Mouse (Mus musculus) embryonic facial prominence, embryonic 11.5 days (tissue): ENCODE results near the gene Zfp507. TPM values are rescaled to one million over a fixed set of nuclear protein-coding genes. Genes with fewer than 3 reads are reported as not detected.

Source experiments
- ATAC-seq: fragments of 200-750 bp; cut with Nextera tagmentation; replicated peaks from 2 replicates; pipeline ENCODE4 v1.8.0; 2017; ENCODE audit warnings: low read depth; ENCODE audit not compliant: insufficient number of reproducible peaks, low FRiP score, low TSS enrichment
- DNase-seq: peaks from one replicate; pipeline ENCODE4 v3.0.0-alpha.2; 2015; ENCODE audit warnings: low spot score
- H3K27ac ChIP-seq: fragments of 300-500 bp; sonication (generic); replicated peaks from 2 replicates; pipeline ENCODE4 v1.5.1; 2014; ENCODE audit warnings: mild to moderate bottlenecking, low read depth, low read length, control low read depth
- H3K27me3 ChIP-seq: fragments of 300-500 bp; sonication (generic); 2 replicates; pipeline ENCODE4 v1.6.1; 2014; ENCODE audit warnings: mild to moderate bottlenecking, low read length, moderate library complexity, mixed read lengths; ENCODE audit not compliant: control insufficient read depth, insufficient read depth
- H3K36me3 ChIP-seq: fragments of 300-500 bp; sonication (generic); replicated peaks from 2 replicates; pipeline ENCODE4 v1.6.1; 2014; ENCODE audit warnings: low read depth, mild to moderate bottlenecking, low read length, moderate library complexity, mixed read lengths; ENCODE audit not compliant: control insufficient read depth, insufficient read depth
- H3K4me1 ChIP-seq: fragments of 300-500 bp; sonication (generic); 2 replicates; pipeline ENCODE4 v1.6.1; 2014; ENCODE audit warnings: low read length, mixed read lengths; ENCODE audit not compliant: control insufficient read depth, insufficient read depth
- H3K4me2 ChIP-seq: fragments of 300-500 bp; sonication (generic); 2 replicates; pipeline ENCODE4 v1.6.1; 2014; ENCODE audit warnings: low read depth, mild to moderate bottlenecking, control low read depth, low read length, moderate library complexity
- H3K4me3 ChIP-seq: fragments of 300-500 bp; sonication (generic); 2 replicates; pipeline ENCODE4 v1.5.1; 2014; ENCODE audit warnings: low read depth, low read length, control low read depth
- H3K9ac ChIP-seq: fragments of 300-500 bp; sonication (generic); replicated peaks from 2 replicates; pipeline ENCODE4 v1.6.1; 2014; ENCODE audit warnings: mild to moderate bottlenecking, control low read depth, low read length
- H3K9me3 ChIP-seq: fragments of 300-500 bp; sonication (generic); replicated peaks from 2 replicates; pipeline ENCODE4 v1.6.1; 2016; ENCODE audit warnings: mild to moderate bottlenecking, low read length, inconsistent platforms, mixed read lengths; ENCODE audit not compliant: control insufficient read depth
- WGBS: fragments of 180-500 bp; shearing (Covaris S2); extraction: QIAGEN DNeasy Blood & Tissue Kit; methylation state at CpG from one replicate; pipeline ENCODE4 v1.1.7; 2014; 5-methylcytosine and 5-hydroxymethylcytosine counted together
- polyA plus RNA-seq: library from polyadenylated mRNA; unstranded; fragments of >200 nt; fragmentation: Nextera tagmentation; extraction: Ambion mirVana; gene quantifications from 2 replicates; pipeline ENCODE4 v1.2.1, GENCODE M21; 2014

Gene Zfp507
- polyA plus RNA-seq, 1 experiment from 2014 or later, result 15.4 TPM

DNA sequence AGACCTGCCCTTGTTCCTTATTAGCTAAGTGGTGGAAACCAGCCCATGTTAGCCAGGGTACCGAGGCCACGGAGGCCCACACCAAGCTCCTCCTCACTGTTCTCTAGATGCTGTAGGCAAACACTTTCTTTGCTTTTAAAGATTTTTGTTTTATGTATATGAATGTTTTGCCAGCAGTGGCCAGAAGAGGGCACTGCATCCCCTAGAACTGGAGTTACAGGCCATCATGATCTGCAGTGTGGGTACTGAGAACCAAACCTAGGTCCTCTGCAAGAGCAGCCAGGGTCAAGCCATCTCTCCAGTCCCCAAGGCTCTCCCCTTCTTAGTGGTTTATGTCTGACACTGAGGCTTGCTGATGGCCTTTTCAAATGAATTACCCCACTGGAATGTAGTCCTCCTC lies 79.8 kb downstream of the Zfp507 start:
- no peak overlapping the region for H3K4me3 ChIP-seq
- no peaks in the 10 kb centered on the region for H3K4me1 ChIP-seq
- ATAC-seq (no peak), DNase-seq (no peak)
- no peak overlapping the region for H3K9ac ChIP-seq
- H3K9me3 ChIP-seq, result no peaks in the 10 kb centered on the region
- H3K27me3 ChIP-seq, result no peaks in the 10 kb centered on the region
- no peaks in the 10 kb centered on the region; the same call in none of the 2 replicates for H3K36me3 ChIP-seq
- 85% methylated on average over 2 of the region's 2 CpGs for WGBS
- H3K4me2 ChIP-seq, result no peak overlapping the region
- H3K27ac ChIP-seq, result no peak overlapping the region

Other genes with a start within 250 kb of the Zfp507 start
- 49.1 TPM in 2 replicates for gene Nudt19, start 246.7 kb downstream of the Zfp507 start, polyA plus RNA-seq
- gene Rgs9bp, start 217.4 kb downstream of the Zfp507 start, polyA plus RNA-seq, result 0.07 and 0.14 TPM in 2 replicates
- gene Ankrd27, start 216.8 kb downstream of the Zfp507 start, polyA plus RNA-seq, result 31.5 and 36.4 TPM in 2 replicates
- gene Pdcd5, start 155.5 kb downstream of the Zfp507 start, polyA plus RNA-seq, result 303 and 313 TPM in 2 replicates
- 39.2 and 39.5 TPM in 2 replicates for gene Dpy19l3, start 48.5 kb downstream of the Zfp507 start, polyA plus RNA-seq